Mouse (Mus musculus) kidney, postnatal 0 days (tissue): ENCODE measurements around the gene Gm5725. TPM values are rescaled to one million over a fixed set of nuclear protein-coding genes. Genes with fewer than 3 reads are reported as not detected.
"Not testable (repeated sequence)": the region's sequence is repeated elsewhere in the genome, so short reads cannot be mapped to it uniquely, and the experiment has no call there.

Experiments used
- ATAC-seq: fragments of 200-750 bp; cut with Nextera tagmentation; replicated peaks from 2 replicates; pipeline ENCODE4 v1.8.0; 2017; ENCODE audit warnings: low read depth, moderate number of reproducible peaks, moderate TSS enrichment, moderate library complexity; ENCODE audit not compliant: low FRiP score
- DNase-seq: peaks from one replicate; pipeline ENCODE4 v3.0.0-alpha.2; 2016; ENCODE audit warnings: low spot score
- H3K27ac ChIP-seq: fragments of 300-500 bp; sonication (generic); 2 replicates; pipeline ENCODE4 v1.5.1; 2014; ENCODE audit warnings: mild to moderate bottlenecking
- H3K27me3 ChIP-seq: fragments of 300-500 bp; sonication (generic); 2 replicates; pipeline ENCODE4 v1.6.1; 2014; ENCODE audit warnings: low read length, mixed read lengths; ENCODE audit not compliant: insufficient read depth
- H3K36me3 ChIP-seq: fragments of 300-500 bp; sonication (generic); 2 replicates; pipeline ENCODE4 v1.6.1; 2014; ENCODE audit warnings: low read length, mixed read lengths; ENCODE audit not compliant: insufficient read depth
- H3K4me1 ChIP-seq: fragments of 300-500 bp; sonication (generic); replicated peaks from 2 replicates; pipeline ENCODE4 v1.6.1; 2014; ENCODE audit warnings: antibody characterized with exemption, low read length, mixed read lengths; ENCODE audit not compliant: insufficient read depth
- H3K4me2 ChIP-seq: fragments of 300-500 bp; sonication (generic); 2 replicates; pipeline ENCODE4 v1.6.1; 2014; ENCODE audit warnings: mild to moderate bottlenecking, low read length, moderate library complexity, mixed read lengths
- H3K4me3 ChIP-seq: fragments of 300-500 bp; sonication (generic); replicated peaks from 2 replicates; pipeline ENCODE4 v1.5.1; 2014; ENCODE audit warnings: low read depth, low read length
- H3K9ac ChIP-seq: fragments of 300-500 bp; sonication (generic); 2 replicates; pipeline ENCODE4 v1.6.1; 2014; ENCODE audit warnings: low read depth, low read length
- H3K9me3 ChIP-seq: fragments of 300-500 bp; sonication (generic); replicated peaks from 2 replicates; pipeline ENCODE4 v1.6.1; 2016; ENCODE audit warnings: low read length, inconsistent platforms, mixed read lengths
- WGBS: fragments of 180-500 bp; shearing (Covaris S2); extraction: QIAGEN DNeasy Blood & Tissue Kit; methylation state at CpG from one replicate; pipeline ENCODE4 v1.1.7; 2014; 5-methylcytosine and 5-hydroxymethylcytosine counted together
- polyA plus RNA-seq: library from polyadenylated mRNA; unstranded; fragments of >200 nt; fragmentation: Nextera tagmentation; extraction: Ambion mirVana; gene quantifications from 2 replicates; pipeline ENCODE4 v1.2.1, GENCODE M21; 2015

Gene Gm5725
- not detected in 2 replicates for polyA plus RNA-seq

DNA sequence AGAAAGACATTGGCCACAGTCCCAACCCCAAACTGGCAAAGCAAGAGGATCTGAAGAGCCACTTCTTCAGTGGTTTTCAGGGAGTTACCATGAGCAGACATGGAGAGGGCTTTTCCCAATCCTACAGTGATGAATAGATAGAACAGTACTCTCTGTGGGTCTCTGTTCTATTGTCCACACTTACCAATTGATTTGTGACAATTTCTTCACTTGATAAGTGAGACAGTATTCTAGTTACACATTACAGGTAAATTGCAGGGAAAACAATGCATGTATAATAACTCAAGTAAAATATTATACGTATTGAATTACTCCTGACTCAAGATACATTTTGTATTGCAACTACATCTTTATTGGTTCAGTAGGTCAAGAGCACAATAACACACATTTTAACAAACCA, at the start of gene Gm5725:
Gene Gm5725 (minus strand): TSS at position 101 of the 400 bp plus-strand sequence.
- not testable (repeated sequence) for DNase-seq, H3K9ac ChIP-seq, H3K9me3 ChIP-seq, ATAC-seq, H3K4me3 ChIP-seq, H3K27ac ChIP-seq, H3K36me3 ChIP-seq, H3K4me2 ChIP-seq, H3K27me3 ChIP-seq, H3K4me1 ChIP-seq
- WGBS = no CpG with 5 or more reads among the region's 1 CpGs

DNA sequence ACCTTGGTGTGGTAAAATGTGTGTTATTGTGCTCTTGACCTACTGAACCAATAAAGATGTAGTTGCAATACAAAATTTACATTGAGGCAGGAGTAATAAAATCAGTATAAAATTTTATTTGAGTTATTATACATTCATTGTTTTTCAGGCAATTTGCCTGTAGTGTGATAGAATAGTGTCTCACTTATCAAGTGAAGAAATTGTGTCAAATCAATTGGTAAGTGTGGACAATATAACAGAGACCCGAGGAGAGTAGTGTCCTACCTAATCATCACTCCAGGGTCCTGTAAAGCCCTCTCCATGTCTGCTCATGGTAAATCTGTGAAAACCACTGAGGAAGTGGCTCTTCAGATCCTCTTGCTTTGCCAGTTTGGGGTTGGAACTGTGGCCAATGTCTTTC, 12.0 kb downstream of the Gm5725 start, which contains the start of gene Vmn1r135:
Gene Vmn1r135 (plus strand): TSS at position 301 of the 400 bp plus-strand sequence.
- not testable (repeated sequence) for H3K9ac ChIP-seq, H3K36me3 ChIP-seq, H3K9me3 ChIP-seq, ATAC-seq, H3K4me3 ChIP-seq, H3K4me1 ChIP-seq, H3K4me2 ChIP-seq, DNase-seq, H3K27me3 ChIP-seq, H3K27ac ChIP-seq
- no CpG with 5 or more reads among the region's 1 CpGs for WGBS

DNA sequence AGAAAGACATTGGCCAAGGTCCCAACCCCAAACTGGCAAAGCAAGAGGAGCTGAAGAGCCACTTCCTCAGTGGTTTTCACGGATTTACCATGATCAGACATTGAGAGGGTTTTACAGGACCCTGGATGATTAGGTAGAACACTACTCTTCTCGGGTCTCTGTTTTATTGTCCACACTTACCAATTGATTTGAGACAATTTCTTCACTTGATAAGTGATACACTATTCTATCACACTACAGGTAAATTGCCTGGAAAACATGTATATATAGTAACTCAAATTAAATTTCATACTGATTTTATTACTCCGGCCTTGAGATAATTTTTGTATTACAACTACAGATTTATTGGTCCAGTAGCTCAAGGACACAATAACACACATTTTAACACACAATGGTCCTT, 47.4 kb downstream of the Gm5725 start, which contains the start of gene Gm4177:
Gene Gm4177 (minus strand): TSS at position 101 of the 400 bp plus-strand sequence.
- H3K27me3 ChIP-seq, H3K36me3 ChIP-seq, ATAC-seq, H3K4me2 ChIP-seq, H3K9me3 ChIP-seq, H3K4me1 ChIP-seq, DNase-seq, H3K4me3 ChIP-seq, H3K27ac ChIP-seq, H3K9ac ChIP-seq: not testable (repeated sequence)
- no CpG with 5 or more reads among the region's 3 CpGs for WGBS

Other genes starting within 250 kb of the Gm5725 start
- not detected in 2 replicates for gene Vmn1r132, start 230.2 kb downstream of the Gm5725 start, polyA plus RNA-seq
- gene Gm4175, start 82.8 kb downstream of the Gm5725 start, polyA plus RNA-seq = not detected in 2 replicates
- not detected in 2 replicates for gene Gm4177, start 47.5 kb downstream of the Gm5725 start, polyA plus RNA-seq
- not detected in 2 replicates for gene Vmn1r135, start 11.9 kb downstream of the Gm5725 start, polyA plus RNA-seq
- not detected in 2 replicates for gene Gm5891, start 77.0 kb upstream of the Gm5725 start, polyA plus RNA-seq
- not detected in 2 replicates for gene Vmn1r137, start 150.3 kb upstream of the Gm5725 start, polyA plus RNA-seq
- not detected in 2 replicates for gene Vmn1r138, start 184.6 kb upstream of the Gm5725 start, polyA plus RNA-seq
- not detected in 2 replicates for gene Gm6176, start 212.0 kb upstream of the Gm5725 start, polyA plus RNA-seq
- gene Vmn1r139, start 224.8 kb upstream of the Gm5725 start, polyA plus RNA-seq = not detected in 2 replicates